Mouse (Mus musculus): Measurements from ENCODE around the gene Rdx. TPM values are rescaled to one million over a fixed set of nuclear protein-coding genes. Genes with fewer than 3 reads are reported as not detected.

The Rdx gene
- 3.5 and 3.9 TPM in 2 replicates for polyA plus RNA-seq (2012; rRNA removed)

DNA sequence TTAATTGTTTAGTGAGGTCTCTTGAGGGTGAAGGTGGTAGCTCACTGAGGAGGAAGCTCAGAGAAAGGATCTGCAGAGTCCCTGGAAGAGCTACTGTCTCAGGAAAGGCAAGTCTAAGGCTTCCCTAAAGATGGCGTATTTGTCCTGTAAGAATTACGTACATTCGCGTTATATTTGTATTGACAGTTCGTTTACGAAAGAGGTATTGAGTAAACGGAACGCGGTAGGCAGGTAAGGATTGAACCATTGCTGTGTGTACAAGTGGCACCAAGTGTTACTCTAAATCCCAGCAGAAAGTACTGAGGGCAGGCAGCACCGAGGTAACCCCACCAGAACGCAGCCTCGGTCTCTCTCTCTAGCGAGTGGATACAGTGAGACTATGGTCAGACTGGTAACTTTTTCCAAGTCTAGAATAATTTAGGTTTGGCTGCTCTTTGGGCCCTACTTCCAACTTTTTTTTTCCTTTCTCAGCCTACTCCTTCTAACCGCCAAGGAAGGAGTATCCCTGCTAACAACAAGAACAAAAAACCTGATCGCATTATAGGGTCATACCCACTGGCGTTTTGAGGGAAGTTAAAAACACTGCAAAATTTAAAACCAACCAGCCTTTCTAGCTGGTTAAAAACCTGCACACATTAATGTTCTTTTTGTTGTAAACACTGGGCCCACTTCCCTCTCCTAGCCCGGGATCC lies at the start of gene Rdx:
TSS of gene Rdx (plus strand) at position 45 of the 692 bp plus-strand sequence.
- DNase-seq (ENCODE audit: low read depth, low spot score) = no peak
- 6% methylated on average over 17 of the region's 17 CpGs for WGBS

DNA sequence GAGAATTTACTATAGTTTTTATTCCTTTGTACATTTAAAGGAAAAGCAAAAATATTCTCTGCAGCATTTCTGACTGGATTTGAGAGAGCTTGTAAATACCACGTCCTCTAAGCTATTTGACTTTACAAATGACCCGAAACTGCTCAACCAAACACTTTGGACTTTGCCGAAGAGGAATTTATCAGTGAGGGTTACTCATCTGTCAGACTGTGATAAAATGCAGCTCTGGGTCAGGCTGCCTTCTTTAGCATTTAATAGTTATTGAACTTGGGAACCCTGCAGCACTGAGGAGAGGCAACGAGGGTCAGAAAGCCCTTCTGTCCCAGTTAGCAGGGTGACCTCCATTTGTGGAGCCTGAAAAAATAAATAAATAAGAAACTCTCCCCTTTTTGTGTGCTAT lies 43.5 kb upstream of the Rdx start:
- no peak for DNase-seq (ENCODE audit: low read depth, low spot score)
- WGBS = 32% methylated on average over 4 of the region's 4 CpGs

DNA sequence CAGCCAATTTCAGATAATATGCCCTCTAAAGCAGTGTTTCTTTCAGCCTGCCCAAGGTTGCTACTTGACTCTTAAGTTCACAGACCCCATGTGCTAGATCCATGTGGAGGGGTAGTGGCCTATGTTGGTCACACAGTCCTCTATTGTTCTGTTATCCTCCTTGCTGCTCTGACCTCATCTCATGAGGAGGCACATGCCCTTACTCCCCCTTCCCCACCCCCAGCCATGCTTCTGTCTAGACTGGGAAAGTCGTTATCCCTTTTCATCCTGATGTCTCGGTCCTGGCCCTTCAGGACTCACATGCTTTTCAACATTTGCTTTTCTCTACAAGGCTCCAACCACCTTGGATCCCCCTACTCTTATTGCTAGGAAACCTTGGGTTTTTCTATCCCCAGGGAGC lies 39.6 kb upstream of the Rdx start:
- 62% methylated on average over 2 of the region's 2 CpGs for WGBS
- DNase-seq (ENCODE audit: low read depth, low spot score) = no peak

DNA sequence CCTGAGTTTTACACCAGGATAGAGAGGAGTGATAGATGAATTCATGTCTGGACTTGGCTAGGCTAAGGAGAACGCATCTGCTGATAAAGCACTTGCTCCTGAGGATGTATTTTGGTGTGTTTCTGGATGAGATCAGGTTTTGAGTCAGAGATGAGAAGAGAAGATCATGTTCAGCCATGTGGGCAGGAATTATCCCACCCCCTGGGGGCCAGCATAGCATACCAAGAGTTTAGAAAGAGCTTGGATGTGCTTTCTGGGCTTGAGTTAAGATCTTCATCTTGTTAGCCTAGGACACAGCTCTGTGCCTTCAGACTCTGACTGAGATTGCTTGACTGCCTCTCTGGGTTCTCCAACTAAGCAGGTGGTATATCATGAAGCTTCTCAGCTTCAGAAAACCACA lies 38.5 kb upstream of the Rdx start:
- WGBS = 75% methylated on average over 1 of the region's 1 CpGs
- no peak for DNase-seq (ENCODE audit: low read depth, low spot score)

DNA sequence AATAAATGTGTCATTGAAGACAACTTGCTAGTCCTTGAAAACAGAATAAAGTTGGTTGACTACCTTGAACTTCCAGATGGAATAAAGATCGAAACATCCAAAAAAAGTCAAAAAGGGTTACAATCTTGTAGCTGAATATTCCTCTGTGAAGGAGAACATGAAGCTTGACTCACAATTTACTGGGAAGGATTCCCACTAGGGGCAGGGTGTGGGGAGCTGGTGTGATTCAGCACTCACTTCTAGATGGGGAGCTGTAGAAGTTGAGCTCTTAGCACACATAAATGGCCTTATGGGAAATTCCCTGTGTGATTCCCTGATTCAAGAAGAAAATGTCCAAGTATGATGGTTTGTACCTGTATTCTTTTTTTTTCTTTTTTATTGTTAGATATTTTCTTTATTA lies 34.7 kb upstream of the Rdx start:
- 91% methylated on average over 1 of the region's 1 CpGs for WGBS
- DNase-seq (ENCODE audit: low read depth, low spot score) = no peak

DNA sequence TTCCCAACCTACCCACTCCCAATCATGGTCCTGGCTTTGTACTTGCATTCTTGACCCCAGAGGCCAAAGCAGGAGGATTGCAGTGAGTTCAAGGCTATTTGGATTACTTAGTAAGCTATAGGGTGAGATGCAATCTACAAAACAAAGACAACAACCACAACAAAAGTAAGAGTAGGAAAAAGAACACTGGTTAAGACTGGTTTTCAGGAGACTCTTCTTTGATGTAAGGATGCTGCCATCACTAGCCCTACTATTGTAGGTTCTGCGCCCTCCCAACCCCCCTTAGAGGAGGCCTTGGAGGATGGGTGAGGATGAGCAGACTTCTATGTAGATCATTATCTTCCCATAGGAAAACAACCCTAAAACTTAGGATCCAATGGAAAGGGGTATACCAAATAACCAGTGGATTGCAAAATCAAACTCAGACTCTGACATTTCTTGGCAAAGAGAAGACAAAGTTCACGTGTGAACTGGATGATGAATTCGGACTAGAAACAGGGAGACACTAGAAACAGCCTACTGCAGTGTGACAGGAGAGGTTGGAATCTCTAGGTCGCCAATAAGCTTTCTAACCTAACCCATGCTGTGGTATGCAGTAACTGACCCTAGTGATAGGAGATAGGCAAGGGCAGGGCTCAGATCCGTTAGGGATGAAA lies 34.1 kb upstream of the Rdx start:
- 78% methylated on average over 5 of the region's 5 CpGs for WGBS

DNA sequence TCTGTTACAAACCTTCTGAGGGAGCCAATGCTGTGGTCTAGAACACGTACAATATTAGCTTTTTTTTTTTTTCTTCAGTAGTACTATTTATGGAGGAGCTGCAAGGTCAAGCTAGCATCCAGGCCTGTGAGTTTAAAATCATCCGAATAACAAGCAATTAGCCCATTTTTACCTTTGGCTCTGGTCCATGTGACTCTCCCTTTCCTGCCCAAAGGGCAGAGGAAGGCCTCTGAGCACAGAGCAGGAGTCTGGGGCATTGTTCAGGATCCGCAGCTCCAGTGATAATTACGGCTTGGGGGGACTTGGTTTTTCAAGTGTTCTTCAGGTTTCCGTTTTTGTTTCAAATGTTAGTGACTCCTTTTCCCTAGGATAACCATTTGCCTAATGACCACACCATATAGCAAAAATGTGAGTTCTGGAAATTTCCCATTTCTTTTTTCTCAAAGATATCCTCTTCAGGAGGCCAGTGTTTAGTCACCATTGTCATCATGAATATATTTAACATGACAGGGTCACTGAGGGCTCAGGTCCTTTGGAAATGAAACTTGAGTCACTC lies 33.0 kb upstream of the Rdx start:
- no peak for DNase-seq (ENCODE audit: low read depth, low spot score)
- WGBS = 72% methylated on average over 5 of the region's 5 CpGs

More for the DNA sequence above, 34.1 kb upstream of the Rdx start:
- no peak for DNase-seq (ENCODE audit: low read depth, low spot score)

DNA sequence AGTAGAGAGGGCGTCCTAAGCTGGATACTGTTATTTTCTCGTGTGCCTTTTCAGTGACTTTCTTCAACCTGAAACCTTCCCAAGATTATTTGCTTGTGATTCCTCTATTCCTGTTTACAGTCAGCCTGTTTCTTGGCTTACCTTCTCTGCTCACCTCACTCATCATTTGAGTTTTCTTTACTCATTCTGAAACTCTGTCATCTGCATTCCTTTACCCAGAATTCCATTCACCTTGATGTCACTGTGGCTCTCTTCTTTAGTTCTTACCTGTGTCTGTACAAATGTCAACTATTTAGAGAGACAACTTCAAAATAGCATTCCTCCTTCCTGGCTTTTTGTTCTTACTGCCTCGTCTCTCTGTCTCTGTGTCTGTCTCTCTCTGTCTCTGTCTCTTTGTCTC lies 29.9 kb upstream of the Rdx start:
- WGBS = 76% methylated on average over 3 of the region's 3 CpGs
- DNase-seq (ENCODE audit: low read depth, low spot score) = no peak

DNA sequence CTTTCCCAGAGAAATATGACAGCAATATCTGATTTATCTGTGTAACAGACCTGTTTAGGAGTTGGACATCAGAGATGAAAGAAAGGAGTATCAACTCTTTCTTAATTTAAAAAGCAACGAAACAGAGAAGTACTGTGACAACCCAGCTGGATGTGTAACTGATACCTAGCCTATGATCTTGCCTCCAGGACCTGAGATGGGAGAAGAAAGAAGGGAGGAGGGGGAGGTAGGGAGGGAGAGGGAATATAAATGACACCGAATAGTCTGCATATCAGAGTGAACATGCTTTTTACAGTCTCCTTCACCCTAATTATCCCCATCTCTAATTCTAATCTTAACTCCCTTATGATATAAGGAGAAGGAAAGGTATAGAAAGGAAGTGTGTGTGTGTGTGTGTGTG lies 29.1 kb upstream of the Rdx start:
- 66% methylated on average over 2 of the region's 2 CpGs for WGBS
- DNase-seq (ENCODE audit: low read depth, low spot score) = no peak

DNA sequence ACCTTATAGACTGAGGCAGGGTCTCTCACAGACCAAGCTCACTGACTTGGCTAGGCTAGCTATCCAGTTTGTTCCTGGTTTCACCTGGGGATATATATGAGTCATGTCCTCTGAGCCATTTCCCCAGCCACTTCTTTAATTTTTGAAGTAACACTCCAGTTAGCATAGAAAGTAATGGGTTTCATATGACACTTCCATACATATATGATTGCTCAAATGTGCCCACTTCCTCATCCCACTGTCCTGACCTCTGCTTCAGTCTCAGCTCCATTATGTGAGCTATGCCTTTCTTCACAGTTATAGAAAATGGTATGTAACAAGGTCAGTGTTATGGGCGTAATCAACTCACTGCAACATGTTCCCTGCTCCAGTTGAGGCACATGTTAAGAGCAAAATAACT lies 28.5 kb upstream of the Rdx start:
- 91% methylated on average over 1 of the region's 1 CpGs for WGBS
- DNase-seq (ENCODE audit: low read depth, low spot score) = no peak

DNA sequence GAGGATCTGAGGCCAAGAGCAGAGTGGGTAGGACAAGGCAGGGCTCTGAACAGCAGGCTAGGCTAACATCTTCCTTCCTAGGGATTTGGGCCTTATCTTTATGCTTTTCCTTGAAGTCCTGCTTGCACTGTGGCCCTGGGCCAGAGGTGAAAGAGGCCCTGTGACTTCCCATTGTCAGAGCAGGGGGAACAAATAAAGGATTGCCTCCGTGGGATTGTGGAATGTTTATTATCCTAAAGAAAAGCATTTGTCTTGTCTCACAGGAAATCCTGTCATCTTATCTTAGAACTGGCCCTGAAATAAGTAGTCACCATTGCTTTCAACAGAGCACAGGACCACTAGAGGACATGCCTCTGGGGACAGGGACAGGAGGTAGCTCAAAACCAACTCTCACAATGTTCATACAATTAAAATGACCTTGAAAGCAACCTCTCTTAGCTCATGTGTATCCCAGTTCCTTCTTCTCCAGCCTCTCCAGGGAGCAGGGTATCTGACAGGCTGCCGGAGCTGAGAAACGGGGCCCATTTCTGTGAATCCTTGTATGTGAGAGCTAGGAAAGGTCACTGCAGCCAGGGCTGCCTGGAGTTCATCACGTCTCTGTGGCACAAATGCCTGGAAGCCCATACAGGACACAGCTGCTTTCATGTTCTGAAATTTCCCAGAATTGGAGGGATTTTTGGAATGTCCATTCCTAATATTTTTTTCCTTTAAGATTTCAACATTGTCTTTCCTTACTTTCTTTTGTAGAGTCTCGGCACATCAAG lies 19.5 kb upstream of the Rdx start:
- 62% methylated on average over 5 of the region's 5 CpGs for WGBS
- no peak for DNase-seq (ENCODE audit: low read depth, low spot score)

DNA sequence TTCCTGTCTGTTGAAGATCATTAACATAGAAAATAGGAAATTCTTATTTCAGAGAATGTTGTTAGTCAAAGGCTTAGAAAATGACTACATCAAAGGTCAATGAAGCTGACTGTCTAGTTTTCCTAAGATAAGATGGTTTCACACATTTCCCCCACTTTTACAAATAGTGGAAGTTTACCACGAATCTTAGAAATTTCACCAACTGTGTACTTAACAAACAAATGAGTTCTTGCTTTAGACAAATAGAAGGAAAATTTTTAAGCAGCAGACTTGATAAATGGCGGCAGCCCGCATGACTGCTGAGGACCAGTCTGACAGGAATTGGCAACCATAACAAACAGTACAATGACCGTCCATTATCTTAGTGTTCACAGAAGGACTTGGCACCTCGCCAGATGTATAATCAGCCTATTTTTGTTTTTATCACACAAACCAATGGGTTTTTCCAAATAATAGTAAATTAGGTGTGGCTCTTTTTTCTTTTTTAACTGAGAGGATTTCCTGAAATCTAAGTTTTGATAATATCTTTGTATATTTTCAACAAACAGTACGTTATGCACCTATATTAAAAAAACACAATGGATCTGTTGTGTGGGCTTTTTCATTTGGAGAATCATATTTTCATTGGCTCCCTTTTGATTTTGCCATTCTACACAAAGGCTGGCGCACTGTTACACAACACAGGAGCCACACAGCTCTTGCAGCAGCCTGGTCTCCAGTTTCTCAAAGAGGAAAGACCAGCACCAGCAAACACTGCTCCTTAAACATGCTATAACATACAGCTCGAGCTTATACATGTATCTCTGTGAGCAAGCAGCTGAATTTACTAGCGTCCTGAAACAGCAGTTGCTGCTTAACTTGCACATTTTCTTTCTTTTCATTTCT lies 18.2 kb upstream of the Rdx start:
- DNase-seq (ENCODE audit: low read depth, low spot score) = no peak

DNA sequence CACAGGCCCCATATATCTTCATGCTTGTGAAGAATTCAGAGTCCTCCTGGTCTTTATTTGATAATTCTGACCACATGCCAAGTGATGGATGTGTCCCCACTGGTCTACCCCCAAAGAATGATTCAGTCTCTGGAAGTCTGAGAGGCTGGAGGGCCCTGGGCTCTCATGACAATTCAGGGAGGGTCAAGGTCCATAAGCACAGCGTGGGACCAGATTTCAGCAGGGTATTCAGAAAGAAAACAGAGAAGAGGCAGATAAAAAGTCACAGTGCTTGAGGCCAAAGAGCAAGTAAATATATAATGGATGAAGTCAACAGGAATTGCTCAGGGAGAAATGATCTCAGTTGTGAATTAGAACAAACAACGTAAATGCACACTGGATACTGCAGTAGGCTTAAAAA lies 15.5 kb upstream of the Rdx start:
- no peak for DNase-seq (ENCODE audit: low read depth, low spot score)
- WGBS = 43% methylated on average over 2 of the region's 2 CpGs

More for the DNA sequence above, 18.2 kb upstream of the Rdx start:
- 42% methylated on average over 9 of the region's 9 CpGs for WGBS

DNA sequence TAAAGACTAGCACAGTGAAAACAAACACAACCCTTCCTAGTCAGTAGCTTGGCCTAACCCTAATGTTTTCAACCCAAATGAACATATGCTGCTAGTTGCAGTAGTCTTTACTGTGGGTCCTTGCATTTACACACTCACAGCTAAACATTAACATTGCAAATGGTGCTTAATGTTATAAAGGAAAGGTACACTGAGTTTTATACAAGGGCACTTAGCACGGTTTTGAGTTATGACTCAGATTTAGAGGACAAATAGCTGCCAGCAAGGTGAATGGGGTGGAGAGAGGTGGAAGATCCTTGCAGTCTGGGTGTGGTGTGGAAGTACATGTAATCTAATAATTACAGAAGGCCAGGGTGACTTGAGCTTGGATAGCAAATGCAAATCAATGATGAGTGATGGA lies 9.5 kb upstream of the Rdx start:
- DNase-seq (ENCODE audit: low read depth, low spot score) = no peak
- 31% methylated on average over 1 of the region's 1 CpGs for WGBS

DNA sequence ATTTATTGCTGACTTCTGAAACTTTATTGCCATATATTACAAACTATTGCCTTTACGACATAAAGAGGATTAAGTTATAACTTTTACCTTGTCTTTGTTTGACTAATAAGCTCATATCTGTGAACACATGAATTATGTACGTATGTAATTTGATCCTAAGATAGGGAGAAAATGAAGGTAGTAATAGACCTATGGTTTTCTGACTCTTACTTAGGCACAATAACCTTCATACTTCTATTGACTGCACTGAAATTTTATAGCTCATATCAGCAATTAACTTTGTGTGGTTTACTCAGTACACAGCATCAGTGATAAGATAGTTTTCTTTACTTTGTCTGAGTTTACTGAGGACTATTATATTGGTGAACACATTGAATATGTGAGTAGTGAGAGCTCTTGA lies 5.3 kb upstream of the Rdx start:
- no peak for DNase-seq (ENCODE audit: low read depth, low spot score)
- WGBS = 28% methylated on average over 2 of the region's 2 CpGs

DNA sequence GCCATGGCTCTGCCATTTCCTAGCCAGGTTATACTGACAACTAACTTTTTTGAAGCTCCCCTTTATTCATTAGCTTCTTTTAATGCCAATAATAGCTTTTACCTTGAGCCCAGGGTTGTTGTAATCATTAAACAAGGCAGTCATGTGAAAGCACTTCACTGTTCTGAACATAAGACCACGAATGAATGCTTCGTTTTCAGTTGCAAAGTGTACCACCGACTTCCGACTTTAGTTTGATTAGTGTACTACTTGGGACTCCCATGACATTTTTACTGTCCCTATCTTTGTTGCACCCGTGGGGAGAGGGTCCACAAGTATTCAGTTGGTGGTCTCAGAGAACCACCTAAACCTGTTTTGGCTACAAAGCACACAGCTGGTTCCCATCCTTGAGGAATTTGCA lies 287 bp upstream of the Rdx start:
- DNase-seq (ENCODE audit: low read depth, low spot score) = no peak
- 34% methylated on average over 5 of the region's 5 CpGs for WGBS

DNA sequence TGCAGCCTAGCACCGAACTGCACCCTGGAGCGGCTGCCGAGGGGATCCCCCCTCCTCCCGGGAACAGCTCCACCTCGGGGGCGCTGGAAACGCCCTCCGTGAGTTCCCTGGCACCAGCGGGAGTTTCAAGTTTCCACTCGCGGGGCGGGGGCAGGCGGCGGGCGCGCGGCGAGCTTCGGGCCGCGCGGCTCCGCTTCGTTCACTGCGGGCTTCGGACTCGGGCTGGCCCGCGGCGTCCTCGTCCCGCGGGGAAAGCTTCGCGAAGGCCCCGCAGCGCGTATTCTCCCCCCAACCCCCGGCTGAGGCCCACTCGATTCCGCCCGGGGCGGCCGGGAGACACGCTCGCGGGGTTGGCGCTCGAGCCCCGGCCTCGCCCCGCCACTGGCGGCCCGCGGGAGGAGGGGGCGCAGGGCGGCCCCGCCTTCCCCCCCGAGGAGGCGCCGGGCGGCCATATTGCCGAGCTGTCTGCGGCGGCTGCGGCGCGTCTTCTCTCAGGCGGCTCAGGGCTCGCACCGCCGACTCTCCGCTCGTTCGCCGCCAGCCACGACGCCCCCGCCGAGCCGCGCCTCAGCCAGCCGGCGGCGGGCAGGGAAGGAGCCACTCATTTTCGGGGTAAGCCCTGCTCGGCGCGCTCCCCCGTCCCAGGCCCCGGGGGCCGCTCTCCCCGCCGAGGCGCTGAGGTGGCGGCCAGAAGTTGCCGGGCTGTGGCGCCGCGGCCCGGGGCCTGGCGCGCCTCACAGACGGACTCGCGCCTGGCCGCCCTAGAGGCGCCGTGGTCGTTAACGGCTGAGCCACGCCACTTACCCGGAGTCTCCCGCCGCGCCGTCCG lies 1.1 kb downstream of the Rdx start:
- 1% methylated on average over 108 of the region's 118 CpGs for WGBS
- no peak for DNase-seq (ENCODE audit: low read depth, low spot score)

DNA sequence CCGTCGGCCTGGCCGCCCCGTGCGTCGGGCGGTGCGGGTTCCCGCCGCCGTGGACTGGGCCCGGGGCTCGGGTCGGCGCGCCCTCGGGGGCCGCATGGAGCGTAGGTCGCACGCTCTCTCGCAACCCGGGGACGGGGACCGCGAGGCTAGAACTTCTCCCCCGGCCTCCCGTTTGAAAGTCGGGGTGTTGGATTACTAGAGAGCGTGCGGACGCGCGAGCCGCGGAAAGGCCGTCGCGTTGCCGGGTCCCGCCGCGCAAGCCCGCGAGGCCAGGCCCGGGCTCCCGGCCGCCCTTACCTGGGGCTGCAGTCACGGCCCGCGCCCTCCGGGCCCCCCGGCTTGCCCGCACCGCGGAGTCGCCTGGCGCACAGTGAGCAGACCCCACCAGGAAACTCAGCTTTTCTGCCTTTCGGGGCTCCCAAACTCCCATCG lies 1.7 kb downstream of the Rdx start:
- DNase-seq (ENCODE audit: low read depth, low spot score) = no peak
- 1% methylated on average over 60 of the region's 60 CpGs for WGBS

DNA sequence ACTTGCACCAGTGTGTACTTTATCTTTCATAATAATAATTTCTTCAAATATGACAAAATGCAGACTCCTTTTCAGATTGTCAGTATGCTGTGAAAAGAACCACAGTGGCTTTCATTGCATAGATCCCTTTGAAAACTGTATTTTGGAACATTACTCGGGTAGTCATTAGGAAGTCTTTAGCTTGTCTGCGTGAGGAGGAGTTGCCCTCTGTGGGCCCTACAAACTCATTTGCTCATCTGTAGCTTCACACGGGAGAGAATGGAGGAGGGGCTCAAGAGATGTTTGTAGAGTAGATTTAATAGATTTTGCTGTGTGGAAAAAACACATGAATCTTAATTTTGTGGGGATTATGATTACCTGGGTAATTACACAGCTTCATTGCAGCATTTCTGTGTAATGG lies 2.6 kb downstream of the Rdx start:
- WGBS = 30% methylated on average over 3 of the region's 3 CpGs
- no peak for DNase-seq (ENCODE audit: low read depth, low spot score)

Data from large intestine, adult 2 months (tissue).